Mouse (Mus musculus): ENCODE data around the gene Pde11a.

DNA sequence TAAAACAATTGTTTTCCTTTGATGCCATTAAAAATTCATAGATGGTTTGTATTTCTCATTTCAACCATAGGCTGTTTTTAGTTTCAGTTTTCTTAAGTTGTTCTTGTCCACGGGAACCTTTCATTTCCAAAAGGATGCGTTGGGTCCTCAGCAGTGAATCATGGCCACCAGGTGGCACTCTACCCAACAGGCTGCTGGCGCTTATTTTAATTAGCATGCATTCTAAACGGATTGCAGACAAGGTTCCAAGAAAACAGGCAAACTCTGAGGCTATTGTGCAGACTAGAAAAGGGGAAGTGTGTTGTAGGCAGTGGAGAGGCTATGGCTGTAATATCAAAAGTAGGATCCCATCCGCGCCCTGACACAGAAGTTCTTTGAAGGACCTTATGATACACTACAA is 83.7 kb downstream of the Pde11a start:
- TF ChIP-seq CTCF (IDR thresholded peaks at IDR 0.05; ENCODE audit: control insufficient read depth, insufficient read depth, low read length) (peak; percentile 54), POLR2A (IDR thresholded peaks at IDR 0.05; ENCODE audit: borderline replicate concordance, control insufficient read depth, low read depth, low read length) (no peak)

Data from bone marrow, adult 2 months (tissue).